Mouse (Mus musculus) C2C12 (cell line): Measurements from ENCODE around the gene Macrod1. TPM values are rescaled to one million over a fixed set of nuclear protein-coding genes. Genes with fewer than 3 reads are reported as not detected.
A peak's percentile ranks its signal among the peaks of the same experiment; 100 is the strongest.

Experiments used
- H3K27me3 ChIP-seq: one replicate; pipeline ENCODE4 v1.6.1; 2011; ENCODE audit not compliant: control insufficient read depth, insufficient read depth, insufficient read length
- H3K36me3 ChIP-seq: one replicate; pipeline ENCODE4 v1.6.1; 2011; ENCODE audit not compliant: control insufficient read depth, insufficient read depth
- H3K4me3 ChIP-seq: one replicate; pipeline ENCODE4 v1.5.1; 2011; ENCODE audit warnings: mild to moderate bottlenecking, control low read depth; ENCODE audit not compliant: poor library complexity, insufficient read depth, severe bottlenecking
- H3K79me2 ChIP-seq: one replicate; pipeline ENCODE4 v1.6.1; 2011; ENCODE audit not compliant: control insufficient read depth, insufficient read depth
- H3K79me3 ChIP-seq: one replicate; pipeline ENCODE4 v1.6.1; 2011; ENCODE audit warnings: low read depth, control low read depth
- H3ac ChIP-seq: one replicate; pipeline ENCODE3; 2011; ENCODE audit warnings: low read depth; ENCODE audit not compliant: control insufficient read depth, insufficient read length
- CEBPB ChIP-seq: IDR thresholded peaks from one replicate; pipeline ENCODE4 v1.6.1; 2011; ENCODE audit warnings: low read depth, mild to moderate bottlenecking, control low read depth, moderate library complexity
- CTCF ChIP-seq: IDR thresholded peaks from one replicate; pipeline ENCODE4 v1.5.1; 2011; ENCODE audit not compliant: control insufficient read depth, insufficient read depth, insufficient read length
- FOSL1 ChIP-seq: IDR thresholded peaks from one replicate; pipeline ENCODE4 v1.8.0; 2011; ENCODE audit warnings: mild to moderate bottlenecking, low read length; ENCODE audit not compliant: poor library complexity, insufficient read depth, severe bottlenecking
- MAX ChIP-seq: IDR thresholded peaks from one replicate; pipeline ENCODE4 v1.6.1; 2011; ENCODE audit warnings: mild to moderate bottlenecking, control low read depth
- MYOD1 ChIP-seq: IDR thresholded peaks from one replicate; pipeline ENCODE4 v1.6.1; 2011; ENCODE audit warnings: low read depth; ENCODE audit not compliant: control insufficient read depth, insufficient read length
- MYOG ChIP-seq: IDR thresholded peaks from one replicate; pipeline ENCODE4 v1.6.1; 2011; ENCODE audit not compliant: control insufficient read depth, insufficient read length; ENCODE audit errors: extremely low read depth
- USF1 ChIP-seq: IDR thresholded peaks from one replicate; pipeline ENCODE4 v1.6.1; 2011; ENCODE audit warnings: low read depth, mild to moderate bottlenecking, control low read depth, moderate library complexity
- polyA plus RNA-seq: library from polyadenylated mRNA; unstranded; fragments of >200 nt; fragmentation: generic; extraction: Trizol; gene quantifications from one replicate; pipeline ENCODE4 v1.2.1, GENCODE M21; 2012; ENCODE audit warnings: missing spikeins

The Macrod1 gene
- polyA plus RNA-seq, 1 experiment, result 8.3 TPM

- no peak overlapping the region for H3K4me3 ChIP-seq
- H3K27me3 ChIP-seq, result no peaks in the 10 kb centered on the region
- H3K79me3 ChIP-seq, result no peaks in the 10 kb centered on the region
- H3ac ChIP-seq, result no peak overlapping the region
- H3K79me2 ChIP-seq, result no peaks in the 10 kb centered on the region
- no peak for TF ChIP-seq FOSL1
- no peak for TF ChIP-seq MYOG
- TF ChIP-seq MAX, result no peak
- no peak for TF ChIP-seq MYOD1
- TF ChIP-seq USF1, result no peak
- TF ChIP-seq CTCF, result no peak
- no peak for TF ChIP-seq CEBPB
- peaks cover 46% of the 10 kb centered on the region for H3K36me3 ChIP-seq
Observed at GRCm38 (mm10) chr19:7225096-7225690, 168.6 kb downstream of the Macrod1 start.

- Histone ChIP-seq H3K4me3 (no peak overlapping the region), H3K36me3 (peaks cover 59% of the 10 kb centered on the region), H3K27me3 (no peaks in the 10 kb centered on the region), H3ac (no peak overlapping the region), H3K79me3 (no peaks in the 10 kb centered on the region), H3K79me2 (no peaks in the 10 kb centered on the region)
- TF ChIP-seq CEBPB (no peak), MAX (no peak), USF1 (no peak), FOSL1 (no peak), MYOG (no peak), CTCF (no peak), MYOD1 (no peak)
Observed at GRCm38 (mm10) chr19:7226511-7226914, 169.9 kb downstream of the Macrod1 start.

- peaks cover 70% of the 10 kb centered on the region for H3K36me3 ChIP-seq
Observed at GRCm38 (mm10) chr19:7234537-7235221, 178.1 kb downstream of the Macrod1 start.

GRCm38 (mm10) chr19:7235461-7235860 is 178.9 kb downstream of the Macrod1 start:
- Histone ChIP-seq H3ac (no peak overlapping the region), H3K36me3 (peaks cover 62% of the 10 kb centered on the region), H3K79me2 (peaks cover 68% of the 10 kb centered on the region), H3K79me3 (peaks cover 37% of the 10 kb centered on the region), H3K27me3 (no peaks in the 10 kb centered on the region), H3K4me3 (no peak overlapping the region)
- TF ChIP-seq MYOG (no peak), CEBPB (no peak), USF1 (no peak)

More at GRCm38 (mm10) chr19:7234537-7235221, 178.1 kb downstream of the Macrod1 start:
- peaks cover 29% of the 10 kb centered on the region for H3K79me3 ChIP-seq
- H3K79me2 ChIP-seq, result peaks cover 60% of the 10 kb centered on the region
- H3K4me3 ChIP-seq, result no peak overlapping the region
- TF ChIP-seq FOSL1 (no peak), CTCF (peak; percentile 48)
- no peak overlapping the region for H3ac ChIP-seq
- H3K27me3 ChIP-seq, result no peaks in the 10 kb centered on the region

GRCm38 (mm10) chr19:7236011-7236410 is 179.4 kb downstream of the Macrod1 start:
- Histone ChIP-seq H3ac (no peak overlapping the region), H3K36me3 (peaks cover 57% of the 10 kb centered on the region), H3K4me3 (no peak overlapping the region)

GRCm38 (mm10) chr19:7236742-7237141 is 180.1 kb downstream of the Macrod1 start:
- TF ChIP-seq MAX (no peak), CTCF (no peak), USF1 (no peak), MYOG (no peak), FOSL1 (no peak), CEBPB (no peak), MYOD1 (no peak)

More at GRCm38 (mm10) chr19:7236011-7236410, 179.4 kb downstream of the Macrod1 start:
- Histone ChIP-seq H3K79me3 (peaks cover 39% of the 10 kb centered on the region), H3K27me3 (no peaks in the 10 kb centered on the region), H3K79me2 (peaks cover 73% of the 10 kb centered on the region)
- TF ChIP-seq MAX (no peak), FOSL1 (no peak)

More at GRCm38 (mm10) chr19:7236742-7237141, 180.1 kb downstream of the Macrod1 start:
- Histone ChIP-seq H3K79me2 (peaks cover 73% of the 10 kb centered on the region), H3ac (no peak overlapping the region), H3K27me3 (no peaks in the 10 kb centered on the region), H3K36me3 (peaks cover 49% of the 10 kb centered on the region), H3K79me3 (peaks cover 39% of the 10 kb centered on the region), H3K4me3 (no peak overlapping the region)
